Mouse (Mus musculus) v-Abl transformed pro-B cells (cell line): ENCODE results near the gene Ralgps2.

Source experiments
- in situ Hi-C, 2 experiments: fragments of 400-800 bp; cut with MboI; formaldehyde crosslinking; loops; one replicate each; pipeline ENCODE4 v1.15.1; 2025; ENCODE audit not compliant: unreplicated experiment in 2 of 2

Gene Ralgps2

GRCm38 (mm10) chr1:156852409-156852808 is 87.0 kb downstream of the Ralgps2 start:
- in situ Hi-C loops, result loop anchor here in 1 of 2 experiments (25.0 kb wide), 1 partner anchor 685 kb away; no protein-coding TSS in a partner anchor

GRCm38 (mm10) chr1:156847098-156847497 is 92.3 kb downstream of the Ralgps2 start:
- in situ Hi-C loops, result no loop called here

- in situ Hi-C loops, result no loop called here
Measured at GRCm38 (mm10) chr1:156841625-156842339, 97.6 kb downstream of the Ralgps2 start.

GRCm38 (mm10) chr1:156838695-156839094 is 100.7 kb downstream of the Ralgps2 start:
- in situ Hi-C loops, result no loop called here

- in situ Hi-C loops, result no loop called here
Measured at GRCm38 (mm10) chr1:156838177-156838576, 101.2 kb downstream of the Ralgps2 start, which contains the start of gene Angptl1. Gene Angptl1 (plus strand): TSS chr1:156838562.

GRCm38 (mm10) chr1:156819236-156819635 is 120.2 kb downstream of the Ralgps2 start:
- in situ Hi-C loops, result no loop called here

GRCm38 (mm10) chr1:156813485-156813884 is 125.9 kb downstream of the Ralgps2 start:
- in situ Hi-C loops, result no loop called here

- in situ Hi-C loops, result no loop called here
Measured at GRCm38 (mm10) chr1:156812716-156813115, 126.7 kb downstream of the Ralgps2 start.

GRCm38 (mm10) chr1:156811928-156812327 is 127.5 kb downstream of the Ralgps2 start:
- in situ Hi-C loops, result no loop called here

GRCm38 (mm10) chr1:156808332-156808731 is 131.1 kb downstream of the Ralgps2 start:
- in situ Hi-C loops, result no loop called here

GRCm38 (mm10) chr1:156801276-156801675 is 138.2 kb downstream of the Ralgps2 start:
- in situ Hi-C loops, result no loop called here

- in situ Hi-C loops, result no loop called here
Measured at GRCm38 (mm10) chr1:156796251-156796650, 143.2 kb downstream of the Ralgps2 start.

GRCm38 (mm10) chr1:156789844-156790490 is 149.5 kb downstream of the Ralgps2 start:
- in situ Hi-C loops, result no loop called here

GRCm38 (mm10) chr1:156787164-156787863 is 152.1 kb downstream of the Ralgps2 start:
- in situ Hi-C loops, result no loop called here

- in situ Hi-C loops, result no loop called here
Measured at GRCm38 (mm10) chr1:156786074-156786473, 153.4 kb downstream of the Ralgps2 start.

- in situ Hi-C loops, result no loop called here
Measured at GRCm38 (mm10) chr1:156784974-156785373, 154.5 kb downstream of the Ralgps2 start.

- in situ Hi-C loops, result no loop called here
Measured at GRCm38 (mm10) chr1:156784116-156784515, 155.3 kb downstream of the Ralgps2 start.

- in situ Hi-C loops, result no loop called here
Measured at GRCm38 (mm10) chr1:156781971-156782850, 157.2 kb downstream of the Ralgps2 start.

GRCm38 (mm10) chr1:156781076-156781741 is 158.2 kb downstream of the Ralgps2 start:
- in situ Hi-C loops, result no loop called here
